Mouse (Mus musculus) neural tube, embryonic 14.5 days (tissue): ENCODE measurements at regions not wholly inside any gene's neighbourhood (a gene's known extent, or its start where the extent isn't known, plus 50 kb on each side); places are given as distances from the start of the nearest gene placed in this dataset.

Experiments used
- ATAC-seq: fragments of 200-750 bp; cut with Nextera tagmentation; 2 replicates; pipeline ENCODE4 v1.8.0; 2017; ENCODE audit warnings: low read depth, mild to moderate bottlenecking, moderate TSS enrichment, moderate library complexity
- H3K27ac ChIP-seq: fragments of 300-500 bp; sonication (generic); 2 replicates; pipeline ENCODE4 v1.5.1; 2014; ENCODE audit warnings: low read depth, mild to moderate bottlenecking, control low read depth, low read length, moderate library complexity, mixed read lengths
- H3K27me3 ChIP-seq: fragments of 300-500 bp; sonication (generic); 2 replicates; pipeline ENCODE4 v1.6.1; 2014; ENCODE audit warnings: low read length; ENCODE audit not compliant: control insufficient read depth, insufficient read depth
- H3K36me3 ChIP-seq: fragments of 300-500 bp; sonication (generic); 2 replicates; pipeline ENCODE4 v1.6.1; 2014; ENCODE audit warnings: low read length, mixed read lengths; ENCODE audit not compliant: control insufficient read depth, insufficient read depth
- H3K4me1 ChIP-seq: fragments of 300-500 bp; sonication (generic); 2 replicates; pipeline ENCODE4 v1.6.1; 2014; ENCODE audit warnings: low read length; ENCODE audit not compliant: control insufficient read depth, insufficient read depth
- H3K4me2 ChIP-seq: fragments of 300-500 bp; sonication (generic); 2 replicates; pipeline ENCODE4 v1.6.1; 2014; ENCODE audit warnings: mild to moderate bottlenecking, low read depth, low read length, control low read depth
- H3K4me3 ChIP-seq: fragments of 300-500 bp; sonication (generic); 2 replicates; pipeline ENCODE4 v1.5.1; 2014; ENCODE audit warnings: low read depth, low read length, control low read depth, mixed read lengths
- H3K9ac ChIP-seq: fragments of 300-500 bp; sonication (generic); replicated peaks from 2 replicates; pipeline ENCODE4 v1.6.1; 2014; ENCODE audit warnings: low read depth, mild to moderate bottlenecking, control low read depth, low read length, mixed read lengths
- H3K9me3 ChIP-seq: fragments of 300-500 bp; sonication (generic); 2 replicates; pipeline ENCODE4 v1.6.1; 2016; ENCODE audit warnings: low read length; ENCODE audit not compliant: control insufficient read depth
- WGBS: fragments of 180-500 bp; shearing (Covaris S2); extraction: QIAGEN DNeasy Blood & Tissue Kit; methylation state at CpG from one replicate; pipeline ENCODE4 v1.1.7; 2014; 5-methylcytosine and 5-hydroxymethylcytosine counted together

- peaks cover 11% of the 10 kb centered on the region; the same call in 1 of the 2 replicates for H3K4me1 ChIP-seq
- no peak overlapping the region for H3K4me3 ChIP-seq
- no peaks in the 10 kb centered on the region for H3K27me3 ChIP-seq
- peak overlapping the region; percentile 26 for H3K4me2 ChIP-seq
- no peaks in the 10 kb centered on the region for H3K9me3 ChIP-seq
- H3K9ac ChIP-seq, result 0 out of 2 replicates have a peak overlapping the region, but pooled peaks have one; percentile 4
- 4% methylated on average over 20 of the region's 20 CpGs for WGBS
- ATAC-seq, result peak; percentile 83
- no peak overlapping the region for H3K27ac ChIP-seq
- no peaks in the 10 kb centered on the region for H3K36me3 ChIP-seq
Observed at GRCm38 (mm10) chr17:83122525-83123280, 92.4 kb upstream of the Pkdcc start.

- H3K27ac ChIP-seq, result no peak overlapping the region
Observed at GRCm38 (mm10) chr17:83125057-83125456, 90.0 kb upstream of the Pkdcc start.

GRCm38 (mm10) chr17:83127842-83128241 lies 87.2 kb upstream of the Pkdcc start:
- Histone ChIP-seq H3K36me3 (no peaks in the 10 kb centered on the region), H3K4me3 (no peak overlapping the region), H3K4me2 (no peak overlapping the region), H3K9ac (no peak overlapping the region), H3K27ac (no peak overlapping the region), H3K4me1 (peaks cover 15% of the 10 kb centered on the region), H3K27me3 (no peaks in the 10 kb centered on the region), H3K9me3 (no peaks in the 10 kb centered on the region)
- 30% methylated on average over 6 of the region's 6 CpGs for WGBS
- ATAC-seq, result no peak

More at GRCm38 (mm10) chr17:83125057-83125456, 90.0 kb upstream of the Pkdcc start:
- H3K9me3 ChIP-seq, result no peaks in the 10 kb centered on the region
- no peaks in the 10 kb centered on the region for H3K27me3 ChIP-seq
- no peak overlapping the region for H3K4me3 ChIP-seq
- H3K4me2 ChIP-seq, result no peak overlapping the region
- H3K9ac ChIP-seq, result no peak overlapping the region
- peaks cover 22% of the 10 kb centered on the region for H3K4me1 ChIP-seq
- H3K36me3 ChIP-seq, result no peaks in the 10 kb centered on the region
- no peak for ATAC-seq

GRCm38 (mm10) chr17:83128843-83129544 lies 86.1 kb upstream of the Pkdcc start:
- Histone ChIP-seq H3K9me3 (no peaks in the 10 kb centered on the region), H3K36me3 (no peaks in the 10 kb centered on the region), H3K4me2 (no peak overlapping the region), H3K27ac (0 out of 2 replicates have a peak overlapping the region, but pooled peaks have one; percentile 8), H3K4me3 (no peak overlapping the region), H3K4me1 (peaks cover 11% of the 10 kb centered on the region), H3K27me3 (no peaks in the 10 kb centered on the region), H3K9ac (no peak overlapping the region)
- peak; percentile 86 for ATAC-seq
- 47% methylated on average over 14 of the region's 14 CpGs for WGBS

- no peak overlapping the region for H3K4me2 ChIP-seq
- no peaks in the 10 kb centered on the region for H3K36me3 ChIP-seq
- no peak overlapping the region for H3K9ac ChIP-seq
- H3K27me3 ChIP-seq, result no peaks in the 10 kb centered on the region
- no peak overlapping the region for H3K4me3 ChIP-seq
- WGBS, result 63% methylated on average over 7 of the region's 7 CpGs
- H3K4me1 ChIP-seq, result peaks cover 11% of the 10 kb centered on the region
- H3K9me3 ChIP-seq, result no peaks in the 10 kb centered on the region
- H3K27ac ChIP-seq, result 0 out of 2 replicates have a peak overlapping the region, but pooled peaks have one; percentile 8
- peak; percentile 29; the same call in 1 of the 2 replicates for ATAC-seq
Observed at GRCm38 (mm10) chr17:83129658-83130057, 85.4 kb upstream of the Pkdcc start.

- Histone ChIP-seq H3K9me3 (no peaks in the 10 kb centered on the region), H3K27me3 (no peaks in the 10 kb centered on the region), H3K4me2 (no peak overlapping the region), H3K9ac (no peak overlapping the region), H3K36me3 (no peaks in the 10 kb centered on the region), H3K27ac (no peak overlapping the region), H3K4me3 (no peak overlapping the region), H3K4me1 (peaks cover 11% of the 10 kb centered on the region; the same call in 1 of the 2 replicates)
- ATAC-seq, result no peak
- WGBS, result 61% methylated on average over 9 of the region's 9 CpGs
Observed at GRCm38 (mm10) chr17:83133201-83133600, 81.9 kb upstream of the Pkdcc start.

- H3K4me3 ChIP-seq, result no peak overlapping the region
- no peaks in the 10 kb centered on the region for H3K27me3 ChIP-seq
- H3K4me1 ChIP-seq, result no peaks in the 10 kb centered on the region; the same call in 1 of the 2 replicates
- 38% methylated on average over 6 of the region's 6 CpGs for WGBS
- H3K9me3 ChIP-seq, result no peaks in the 10 kb centered on the region
- no peaks in the 10 kb centered on the region for H3K36me3 ChIP-seq
- 0 out of 2 replicates have a peak, but pooled peaks have one; percentile 38 for ATAC-seq
- H3K9ac ChIP-seq, result no peak overlapping the region
- H3K4me2 ChIP-seq, result no peak overlapping the region
- H3K27ac ChIP-seq, result no peak overlapping the region
Observed at GRCm38 (mm10) chr17:83135441-83136120, 79.5 kb upstream of the Pkdcc start.

GRCm38 (mm10) chr17:83136267-83136666 lies 78.8 kb upstream of the Pkdcc start:
- H3K4me1 ChIP-seq, result no peaks in the 10 kb centered on the region; the same call in 1 of the 2 replicates
- no peak overlapping the region for H3K27ac ChIP-seq
- H3K27me3 ChIP-seq, result no peaks in the 10 kb centered on the region
- ATAC-seq, result 0 out of 2 replicates have a peak, but pooled peaks have one; percentile 18
- WGBS, result 16% methylated on average over 5 of the region's 5 CpGs
- H3K36me3 ChIP-seq, result no peaks in the 10 kb centered on the region
- no peak overlapping the region for H3K9ac ChIP-seq
- H3K4me3 ChIP-seq, result no peak overlapping the region
- no peak overlapping the region for H3K4me2 ChIP-seq
- H3K9me3 ChIP-seq, result no peaks in the 10 kb centered on the region
